Mouse (Mus musculus) midbrain, postnatal 0 days (tissue): ENCODE results near the gene Thsd7b. TPM values are rescaled to one million over a fixed set of nuclear protein-coding genes. Genes with fewer than 3 reads are reported as not detected.

Experiments
- ATAC-seq: fragments of 200-750 bp; cut with Nextera tagmentation; 2 replicates; pipeline ENCODE4 v1.8.0; 2017; ENCODE audit warnings: moderate number of reproducible peaks, mild to moderate bottlenecking, moderate TSS enrichment, moderate library complexity; ENCODE audit not compliant: low FRiP score
- DNase-seq: peaks from one replicate; pipeline ENCODE4 v3.0.0-alpha.2; 2015; ENCODE audit warnings: low spot score
- H3K27ac ChIP-seq: fragments of 300-500 bp; sonication (generic); 2 replicates; pipeline ENCODE4 v1.5.1; 2014; ENCODE audit warnings: low read depth, mild to moderate bottlenecking, low read length, mixed read lengths
- H3K27me3 ChIP-seq: fragments of 300-500 bp; sonication (generic); 2 replicates; pipeline ENCODE4 v1.6.1; 2014; ENCODE audit warnings: low read length, control low read depth, mixed read lengths; ENCODE audit not compliant: insufficient read depth
- H3K36me3 ChIP-seq: fragments of 300-500 bp; sonication (generic); 2 replicates; pipeline ENCODE4 v1.6.1; 2014; ENCODE audit warnings: low read length, control low read depth, mixed read lengths; ENCODE audit not compliant: insufficient read depth
- H3K4me1 ChIP-seq: fragments of 300-500 bp; sonication (generic); 2 replicates; pipeline ENCODE4 v1.6.1; 2014; ENCODE audit warnings: mild to moderate bottlenecking, control low read depth, antibody characterized with exemption, low read length, mixed read lengths; ENCODE audit not compliant: insufficient read depth
- H3K4me2 ChIP-seq: fragments of 300-500 bp; sonication (generic); 2 replicates; pipeline ENCODE4 v1.6.1; 2014; ENCODE audit warnings: low read depth, mild to moderate bottlenecking, low read length, mixed read lengths; ENCODE audit not compliant: poor library complexity, severe bottlenecking
- H3K4me3 ChIP-seq: fragments of 300-500 bp; sonication (generic); 2 replicates; pipeline ENCODE4 v1.5.1; 2014; ENCODE audit warnings: low read depth, mild to moderate bottlenecking, low read length, moderate library complexity
- H3K9ac ChIP-seq: fragments of 300-500 bp; sonication (generic); replicated peaks from 2 replicates; pipeline ENCODE4 v1.6.1; 2014; ENCODE audit warnings: mild to moderate bottlenecking, low read length, moderate library complexity, mixed read lengths; ENCODE audit not compliant: poor library complexity, severe bottlenecking
- H3K9me3 ChIP-seq: fragments of 300-500 bp; sonication (generic); 2 replicates; pipeline ENCODE4 v1.6.1; 2016; ENCODE audit warnings: low read length, control low read depth
- CTCF ChIP-seq: IDR thresholded peaks from 2 replicates; pipeline ENCODE4 v1.5.1; 2016; ENCODE audit warnings: antibody characterized with exemption, mild to moderate bottlenecking
- WGBS: fragments of 180-500 bp; shearing (Covaris S2); extraction: QIAGEN DNeasy Blood & Tissue Kit; methylation state at CpG from one replicate; pipeline ENCODE4 v1.1.7; 2014; 5-methylcytosine and 5-hydroxymethylcytosine counted together
- polyA plus RNA-seq: library from polyadenylated mRNA; unstranded; fragments of >200 nt; fragmentation: Nextera tagmentation; extraction: Ambion mirVana; gene quantifications from 2 replicates; pipeline ENCODE4 v1.2.1, GENCODE M21; 2015
- total RNA-seq: library from RNA; depleted of rRNA; stranded (reverse); fragments of >200 nt; gene quantifications from 2 replicates; pipeline ENCODE4 v1.2.3, GENCODE M21; 2014

Thsd7b gene
- total and polyA plus RNA-seq, 2 experiments from 2014 or later, result 11.6 to 20.8 TPM

GRCm38 (mm10) chr1:129837776-129838175 lies 564.7 kb downstream of the Thsd7b start:
- no peak overlapping the region for H3K9ac ChIP-seq
- H3K9me3 ChIP-seq, result no peaks in the 10 kb centered on the region
- no peaks in the 10 kb centered on the region for H3K4me1 ChIP-seq
- ATAC-seq (no peak), DNase-seq (no peak)
- H3K4me2 ChIP-seq, result no peak overlapping the region
- no peak overlapping the region for H3K4me3 ChIP-seq
- H3K27ac ChIP-seq, result no peak overlapping the region
- 77% methylated on average over 3 of the region's 3 CpGs for WGBS
- no peak for TF ChIP-seq CTCF
- H3K27me3 ChIP-seq, result no peaks in the 10 kb centered on the region
- H3K36me3 ChIP-seq, result no peaks in the 10 kb centered on the region

- Histone ChIP-seq H3K4me3 (no peak overlapping the region), H3K27me3 (no peaks in the 10 kb centered on the region), H3K36me3 (no peaks in the 10 kb centered on the region), H3K9ac (no peak overlapping the region), H3K27ac (no peak overlapping the region), H3K9me3 (no peaks in the 10 kb centered on the region), H3K4me2 (no peak overlapping the region), H3K4me1 (no peaks in the 10 kb centered on the region)
- ATAC-seq (no peak), DNase-seq (no peak)
- no peak for TF ChIP-seq CTCF
Observed at GRCm38 (mm10) chr1:129838486-129838885, 565.4 kb downstream of the Thsd7b start.

- Histone ChIP-seq H3K4me1 (no peaks in the 10 kb centered on the region), H3K27me3 (no peaks in the 10 kb centered on the region), H3K9me3 (no peaks in the 10 kb centered on the region), H3K27ac (no peak overlapping the region), H3K36me3 (no peaks in the 10 kb centered on the region), H3K4me3 (no peak overlapping the region), H3K9ac (no peak overlapping the region), H3K4me2 (no peak overlapping the region)
- TF ChIP-seq CTCF, result peak; percentile 62
- ATAC-seq, result no peak
- no peak for DNase-seq
- WGBS, result 53% methylated on average over 2 of the region's 2 CpGs
Observed at GRCm38 (mm10) chr1:129843416-129843815, 570.3 kb downstream of the Thsd7b start.

- Histone ChIP-seq H3K9me3 (no peaks in the 10 kb centered on the region), H3K9ac (no peak overlapping the region), H3K4me2 (no peak overlapping the region), H3K4me3 (no peak overlapping the region), H3K36me3 (no peaks in the 10 kb centered on the region), H3K27ac (no peak overlapping the region), H3K4me1 (no peaks in the 10 kb centered on the region), H3K27me3 (no peaks in the 10 kb centered on the region)
- ATAC-seq (no peak), DNase-seq (no peak)
- WGBS, result 66% methylated on average over 5 of the region's 5 CpGs
- no peak for TF ChIP-seq CTCF
Observed at GRCm38 (mm10) chr1:129850007-129850564, 577.0 kb downstream of the Thsd7b start.

- Histone ChIP-seq H3K4me1 (no peaks in the 10 kb centered on the region), H3K36me3 (no peaks in the 10 kb centered on the region), H3K27ac (no peak overlapping the region), H3K9me3 (no peaks in the 10 kb centered on the region), H3K9ac (no peak overlapping the region), H3K4me3 (no peak overlapping the region), H3K4me2 (no peak overlapping the region), H3K27me3 (no peaks in the 10 kb centered on the region)
- 68% methylated on average over 6 of the region's 6 CpGs for WGBS
- no peak for TF ChIP-seq CTCF
- ATAC-seq, result no peak
- no peak for DNase-seq
Observed at GRCm38 (mm10) chr1:129867714-129868113, 594.6 kb downstream of the Thsd7b start.

- Histone ChIP-seq H3K36me3 (no peaks in the 10 kb centered on the region), H3K9me3 (no peaks in the 10 kb centered on the region), H3K4me3 (no peak overlapping the region), H3K9ac (no peak overlapping the region), H3K4me1 (no peaks in the 10 kb centered on the region), H3K27me3 (no peaks in the 10 kb centered on the region), H3K27ac (no peak overlapping the region), H3K4me2 (no peak overlapping the region)
- ATAC-seq (no peak), DNase-seq (no peak)
- no peak for TF ChIP-seq CTCF
- 35% methylated on average over 4 of the region's 4 CpGs for WGBS
Observed at GRCm38 (mm10) chr1:129874355-129874754, 601.3 kb downstream of the Thsd7b start.
